Comparison of ENCODE assay signal across 13 mouse cellular contexts in genomic region chr2:70091801-70092522, GRCm38 (mm10). TPM values are rescaled to one million over a fixed set of nuclear protein-coding genes. Genes with fewer than 3 reads are reported as not detected.
DNase-seq lines count a peak whose midpoint lies in the region; ATAC-seq and TF ChIP-seq lines count a peak whose summit lies in the region.
"Had no signal": no experiment of that assay in that cellular context is flagged by ENCODE, and none has a peak within 500 bp of the region (broad histone marks: within the 10 kb centered on the region; RNA-seq: fewer than 3 reads in every experiment).

No protein-coding gene starts in this region.

- no peaks in the 10 kb centered on the region for H3K79me2 ChIP-seq in myocyte (ENCODE audit: control insufficient read depth, insufficient read depth)

- no peak overlapping the region for H3ac ChIP-seq in myocyte (ENCODE audit: control insufficient read depth, insufficient read length)

- H3K9ac ChIP-seq in kidney, embryonic 14.5 days (ENCODE audit: low read depth, low read length), result no peak overlapping the region
- H3K9ac ChIP-seq: forebrain, postnatal 0 days; heart, embryonic 12.5 days; lung, embryonic 15.5 days had no signal

- peaks cover 18% of the 10 kb centered on the region for H3K27me3 ChIP-seq in myocyte (ENCODE audit: control insufficient read depth, insufficient read depth, insufficient read length)
- H3K27me3 ChIP-seq in kidney, embryonic 14.5 days (ENCODE audit: control insufficient read depth, insufficient read depth, low read length), result no peaks in the 10 kb centered on the region
- H3K27me3 ChIP-seq: lung, embryonic 15.5 days had no signal

- H3K4me1 ChIP-seq in brown adipose tissue, adult 24 weeks (ENCODE audit: control insufficient read depth, insufficient read depth, insufficient read length, low read length), result no peaks in the 10 kb centered on the region
- H3K4me1 ChIP-seq in kidney, embryonic 14.5 days (ENCODE audit: control insufficient read depth, insufficient read depth, low read length), result peaks cover 8% of the 10 kb centered on the region; the same call in 1 of the 2 replicates
- H3K4me1 ChIP-seq: heart, embryonic 12.5 days; lung, embryonic 15.5 days had no signal

- H3K36me3 ChIP-seq in myocyte (ENCODE audit: control insufficient read depth, insufficient read depth), result no peaks in the 10 kb centered on the region
- H3K36me3 ChIP-seq in kidney, embryonic 14.5 days (ENCODE audit: control insufficient read depth, insufficient read depth, low read length), result no peaks in the 10 kb centered on the region
- H3K36me3 ChIP-seq: heart, embryonic 12.5 days; lung, embryonic 15.5 days had no signal

- peak overlapping the region; percentile 36 for H3K4me2 ChIP-seq in myocyte (ENCODE audit: low read depth)
- H3K4me2 ChIP-seq in kidney, embryonic 14.5 days (replicated peaks; ENCODE audit: low read depth, low read length), result no peak overlapping the region
- H3K4me2 ChIP-seq: heart, embryonic 12.5 days; lung, embryonic 15.5 days had no signal

- no peaks in the 10 kb centered on the region for H3K9me3 ChIP-seq in kidney, embryonic 14.5 days (ENCODE audit: control insufficient read depth, low read length)
- H3K9me3 ChIP-seq: heart, embryonic 12.5 days; lung, embryonic 15.5 days had no signal

- peak; percentile 22 for DNase-seq in adrenal gland, adult 2 months
- DNase-seq in adrenal gland, postnatal 10 days, result no peak
- DNase-seq in 416B (ENCODE audit: low read depth), result peak; percentile 71
- DNase-seq in urinary bladder, postnatal 36 days (ENCODE audit: low spot score in 2 of 2), result no peak
- DNase-seq in cerebellum, adult 9-11 months, result no peak
- DNase-seq: forebrain, postnatal 0 days; kidney, adult 18-20 months; right cerebral cortex, postnatal 14 days had no signal

- ATAC-seq in kidney, embryonic 14.5 days (ENCODE audit: low FRiP score, low TSS enrichment), result no peak
- ATAC-seq: forebrain, postnatal 0 days had no signal

- no peak for TF ChIP-seq POLR2A in myocyte (IDR thresholded peaks at IDR 0.05; ENCODE audit: insufficient read length, low read depth)

- H3K4me3 ChIP-seq in brown adipose tissue, adult 24 weeks (ENCODE audit: insufficient read depth, low read depth, low read length), result no peak overlapping the region
- H3K4me3 ChIP-seq in myocyte, result no peak overlapping the region
- H3K4me3 ChIP-seq in kidney, embryonic 14.5 days (ENCODE audit: low read length), result no peak overlapping the region
- H3K4me3 ChIP-seq: heart, embryonic 12.5 days; lung, embryonic 15.5 days had no signal

- H3K27ac ChIP-seq in brown adipose tissue, adult 24 weeks (replicated peaks; ENCODE audit: low read depth, low read length), result peak overlapping the region; percentile 69
- H3K27ac ChIP-seq in kidney, embryonic 14.5 days (ENCODE audit: low read depth, low read length), result no peak overlapping the region
- H3K27ac ChIP-seq: lung, embryonic 15.5 days had no signal

- 55% methylated on average over 10 of the region's 10 CpGs for WGBS in kidney, embryonic 14.5 days

TF ChIP-seq in myocyte, 11 proteins besides CTCF, POLR2A, EP300 and RAD21:
- TF ChIP-seq TCF12 (IDR thresholded peaks at IDR 0.05; ENCODE audit: insufficient read depth, poor library complexity, severe bottlenecking), result no peak
- no peak for TF ChIP-seq SRF (IDR thresholded peaks at IDR 0.05; ENCODE audit: control insufficient read depth, insufficient read length, low read depth)
- no peak for TF ChIP-seq TCF3 (IDR thresholded peaks at IDR 0.05; ENCODE audit: insufficient read length, low read depth)
- TF ChIP-seq MAX (IDR thresholded peaks at IDR 0.05; ENCODE audit: low read depth), result no peak
- no peak for TF ChIP-seq MYOG (IDR thresholded peaks at IDR 0.05; ENCODE audit: control insufficient read depth in 1 of 3, insufficient read depth in 1 of 3, insufficient read length in 2 of 3, low read depth in 2 of 3)

RNA-seq across cellular contexts. Expression of gene Myo3b, which starts 53.0 kb away (rescaled TPM):
- total RNA-seq in adrenal gland, adult 2 months (2021), result not detected
- 0.02 TPM in 1 of 2 replicates, not detected in the other for polyA plus RNA-seq in adrenal gland, adult 2 months (2012; rRNA removed)
- total RNA-seq in adrenal gland, postnatal 10 days (2021), result not detected
- not detected in 2 replicates for polyA plus RNA-seq in brown adipose tissue, adult 24 weeks (2012; ENCODE audit: insufficient read depth, insufficient read length, missing spikeins)
- polyA plus RNA-seq in myocyte (2012; fragmentation: generic; extraction: Trizol), result 0.04 TPM
- 0.39 and 0.77 TPM in 2 replicates for polyA plus RNA-seq in kidney, embryonic 14.5 days (2014; fragmentation: Nextera tagmentation; extraction: Ambion mirVana)

Comparison
In these comparisons a context has a peak if more than half of its experiments do, and no peak if none do; other contexts are left out.
1. DNase-seq: peak in adrenal gland, adult 2 months (single experiment) and 416B (single experiment); none in adrenal gland, postnatal 10 days (single experiment), urinary bladder, postnatal 36 days (0 of 2) and cerebellum, adult 9-11 months (single experiment).